Mouse (Mus musculus): ENCODE measurements at regions not wholly inside any gene's neighbourhood (a gene's known extent, or its start where the extent isn't known, plus 50 kb on each side); places are given as distances from the start of the nearest gene placed in this dataset.

DNA sequence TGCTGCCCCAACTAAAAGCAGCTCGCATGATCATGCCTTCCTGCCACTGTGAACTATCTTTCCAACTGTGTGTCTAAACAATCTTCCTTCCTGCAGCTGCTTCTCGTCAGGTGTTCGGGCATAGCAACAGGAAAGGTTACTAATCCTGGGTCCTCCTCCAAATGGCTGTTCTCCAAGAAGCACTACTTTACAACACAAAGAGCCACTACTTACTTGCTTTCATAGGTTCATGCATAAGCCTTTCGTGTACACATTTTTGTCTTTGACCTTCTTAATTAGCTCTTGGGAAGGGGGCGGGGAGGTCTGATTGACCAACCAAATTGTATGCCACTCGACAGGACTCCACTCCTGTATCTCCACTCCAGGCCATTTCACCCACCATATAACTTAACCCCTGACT lies 61.4 kb upstream of the Rad23b start:
- TF ChIP-seq PAX5 (IDR thresholded peaks at IDR 0.05; ENCODE audit: low read length): no peak
- no peak for TF ChIP-seq POLR2A (IDR thresholded peaks at IDR 0.05; ENCODE audit: low read depth, low read length)
- no peak for TF ChIP-seq ETS1 (conservative IDR thresholded peaks at IDR 0.05; ENCODE audit: low read depth, low read length)
- TF ChIP-seq MXI1 (IDR thresholded peaks at IDR 0.05; ENCODE audit: low read depth, low read length): no peak
- no peak for TF ChIP-seq UBTF (IDR thresholded peaks at IDR 0.05; ENCODE audit: low read depth, low read length)

All from CH12.LX (cell line).